Mouse (Mus musculus): Measurements from ENCODE around the gene Nrf1. TPM values are rescaled to one million over a fixed set of nuclear protein-coding genes. Genes with fewer than 3 reads are reported as not detected.

Gene Nrf1
- 33.2 and 34.4 TPM in 2 replicates for polyA plus RNA-seq (2014; fragmentation: Nextera tagmentation; extraction: Ambion mirVana)

- WGBS, result under 1% methylated on average over 51 of the region's 78 CpGs
- ATAC-seq (ENCODE audit: low FRiP score) (peak; percentile 97), DNase-seq (ENCODE audit: low spot score) (peak; percentile 90)
- Histone ChIP-seq H3K9ac (peak within 1 kb of the TSS; percentile 98), H3K27me3 (ENCODE audit: control insufficient read depth, insufficient read depth, low read length) (no peaks in the 10 kb centered on the region), H3K4me1 (replicated peaks; ENCODE audit: control insufficient read depth, insufficient read depth, low read length) (peaks cover 27% of the 10 kb centered on the region), H3K27ac (peak within 1 kb of the TSS; percentile 100), H3K9me3 (ENCODE audit: control insufficient read depth, low read length) (no peaks in the 10 kb centered on the region), H3K4me3 (replicated peaks; ENCODE audit: low read length) (peak within 1 kb of the TSS; percentile 99), H3K4me2 (replicated peaks) (peak within 1 kb of the TSS; percentile 86), H3K36me3 (replicated peaks; ENCODE audit: control insufficient read depth, insufficient read depth) (no peaks in the 10 kb centered on the region; the same call in 1 of the 2 replicates)
Observed at GRCm38 (mm10) chr6:30047271-30048162, at the start of gene Nrf1. TSS of gene Nrf1 (plus strand) at chr6:30047988.

GRCm38 (mm10) chr6:29998140-29998539 lies 49.6 kb upstream of the Nrf1 start:
- Histone ChIP-seq H3K36me3 (replicated peaks; ENCODE audit: control insufficient read depth, insufficient read depth) (no peaks in the 10 kb centered on the region), H3K27ac (no peak overlapping the region), H3K4me3 (replicated peaks; ENCODE audit: low read length) (no peak overlapping the region), H3K4me2 (replicated peaks) (no peak overlapping the region), H3K9ac (no peak overlapping the region), H3K4me1 (replicated peaks; ENCODE audit: control insufficient read depth, insufficient read depth, low read length) (no peaks in the 10 kb centered on the region), H3K9me3 (ENCODE audit: control insufficient read depth, low read length) (no peaks in the 10 kb centered on the region), H3K27me3 (ENCODE audit: control insufficient read depth, insufficient read depth, low read length) (no peaks in the 10 kb centered on the region)
- WGBS, result 77% methylated on average over 9 of the region's 9 CpGs
- DNase-seq (ENCODE audit: low spot score) (no peak), ATAC-seq (ENCODE audit: low FRiP score) (no peak)

GRCm38 (mm10) chr6:29998771-29999170 lies 49.0 kb upstream of the Nrf1 start:
- H3K27ac ChIP-seq, result no peak overlapping the region
- H3K4me2 ChIP-seq (replicated peaks), result no peak overlapping the region
- no peaks in the 10 kb centered on the region for H3K36me3 ChIP-seq (replicated peaks; ENCODE audit: control insufficient read depth, insufficient read depth)
- H3K4me1 ChIP-seq (replicated peaks; ENCODE audit: control insufficient read depth, insufficient read depth, low read length), result no peaks in the 10 kb centered on the region
- ATAC-seq (ENCODE audit: low FRiP score) (no peak), DNase-seq (ENCODE audit: low spot score) (no peak)
- no peak overlapping the region for H3K9ac ChIP-seq
- H3K27me3 ChIP-seq (ENCODE audit: control insufficient read depth, insufficient read depth, low read length), result no peaks in the 10 kb centered on the region
- no peaks in the 10 kb centered on the region for H3K9me3 ChIP-seq (ENCODE audit: control insufficient read depth, low read length)
- no peak overlapping the region for H3K4me3 ChIP-seq (replicated peaks; ENCODE audit: low read length)
- WGBS, result 66% methylated on average over 4 of the region's 4 CpGs

GRCm38 (mm10) chr6:30002628-30003027 lies 45.2 kb upstream of the Nrf1 start:
- DNase-seq (ENCODE audit: low spot score) (no peak), ATAC-seq (ENCODE audit: low FRiP score) (no peak)
- no peak overlapping the region for H3K4me3 ChIP-seq (replicated peaks; ENCODE audit: low read length)
- H3K9me3 ChIP-seq (ENCODE audit: control insufficient read depth, low read length), result no peaks in the 10 kb centered on the region
- H3K27ac ChIP-seq, result no peak overlapping the region
- no peaks in the 10 kb centered on the region for H3K27me3 ChIP-seq (ENCODE audit: control insufficient read depth, insufficient read depth, low read length)
- H3K36me3 ChIP-seq (replicated peaks; ENCODE audit: control insufficient read depth, insufficient read depth), result no peaks in the 10 kb centered on the region
- no peak overlapping the region for H3K4me2 ChIP-seq (replicated peaks)
- WGBS, result 72% methylated on average over 9 of the region's 9 CpGs
- no peaks in the 10 kb centered on the region for H3K4me1 ChIP-seq (replicated peaks; ENCODE audit: control insufficient read depth, insufficient read depth, low read length)
- H3K9ac ChIP-seq, result no peak overlapping the region

- Histone ChIP-seq H3K4me3 (replicated peaks; ENCODE audit: low read length) (no peak overlapping the region), H3K9ac (no peak overlapping the region), H3K9me3 (ENCODE audit: control insufficient read depth, low read length) (no peaks in the 10 kb centered on the region), H3K4me2 (replicated peaks) (no peak overlapping the region), H3K4me1 (replicated peaks; ENCODE audit: control insufficient read depth, insufficient read depth, low read length) (no peaks in the 10 kb centered on the region), H3K36me3 (replicated peaks; ENCODE audit: control insufficient read depth, insufficient read depth) (no peaks in the 10 kb centered on the region), H3K27me3 (ENCODE audit: control insufficient read depth, insufficient read depth, low read length) (no peaks in the 10 kb centered on the region), H3K27ac (no peak overlapping the region)
- DNase-seq (ENCODE audit: low spot score), result no peak
- WGBS, result 89% methylated on average over 1 of the region's 1 CpGs
- no peak for ATAC-seq (ENCODE audit: low FRiP score)
Observed at GRCm38 (mm10) chr6:30005851-30006250, 41.9 kb upstream of the Nrf1 start.

- no peak overlapping the region for H3K4me2 ChIP-seq (replicated peaks)
- H3K4me1 ChIP-seq (replicated peaks; ENCODE audit: control insufficient read depth, insufficient read depth, low read length), result no peaks in the 10 kb centered on the region
- DNase-seq (ENCODE audit: low spot score) (no peak), ATAC-seq (ENCODE audit: low FRiP score) (no peak)
- no peak overlapping the region for H3K9ac ChIP-seq
- no peak overlapping the region for H3K4me3 ChIP-seq (replicated peaks; ENCODE audit: low read length)
- H3K36me3 ChIP-seq (replicated peaks; ENCODE audit: control insufficient read depth, insufficient read depth), result no peaks in the 10 kb centered on the region
- no peaks in the 10 kb centered on the region for H3K9me3 ChIP-seq (ENCODE audit: control insufficient read depth, low read length)
- WGBS, result 80% methylated on average over 7 of the region's 7 CpGs
- no peak overlapping the region for H3K27ac ChIP-seq
- H3K27me3 ChIP-seq (ENCODE audit: control insufficient read depth, insufficient read depth, low read length), result no peaks in the 10 kb centered on the region
Observed at GRCm38 (mm10) chr6:30009204-30009603, 38.6 kb upstream of the Nrf1 start.

- Histone ChIP-seq H3K9me3 (ENCODE audit: control insufficient read depth, low read length) (no peaks in the 10 kb centered on the region), H3K4me3 (replicated peaks; ENCODE audit: low read length) (no peak overlapping the region), H3K9ac (no peak overlapping the region), H3K27me3 (ENCODE audit: control insufficient read depth, insufficient read depth, low read length) (no peaks in the 10 kb centered on the region), H3K4me2 (replicated peaks) (no peak overlapping the region), H3K36me3 (replicated peaks; ENCODE audit: control insufficient read depth, insufficient read depth) (no peaks in the 10 kb centered on the region), H3K27ac (no peak overlapping the region), H3K4me1 (replicated peaks; ENCODE audit: control insufficient read depth, insufficient read depth, low read length) (no peaks in the 10 kb centered on the region)
- no peak for ATAC-seq (ENCODE audit: low FRiP score)
- no peak for DNase-seq (ENCODE audit: low spot score)
- WGBS, result 44% methylated on average over 2 of the region's 2 CpGs
Observed at GRCm38 (mm10) chr6:30013520-30013919, 34.3 kb upstream of the Nrf1 start.

GRCm38 (mm10) chr6:30014187-30014864 lies 33.5 kb upstream of the Nrf1 start:
- no peak for ATAC-seq (ENCODE audit: low FRiP score)
- H3K27ac ChIP-seq, result no peak overlapping the region
- 68% methylated on average over 5 of the region's 5 CpGs for WGBS

GRCm38 (mm10) chr6:30021241-30021640 lies 26.5 kb upstream of the Nrf1 start:
- DNase-seq (ENCODE audit: low spot score), result no peak
- 81% methylated on average over 1 of the region's 1 CpGs for WGBS
- Histone ChIP-seq H3K9ac (no peak overlapping the region), H3K9me3 (ENCODE audit: control insufficient read depth, low read length) (no peaks in the 10 kb centered on the region), H3K4me1 (replicated peaks; ENCODE audit: control insufficient read depth, insufficient read depth, low read length) (no peaks in the 10 kb centered on the region), H3K27me3 (ENCODE audit: control insufficient read depth, insufficient read depth, low read length) (no peaks in the 10 kb centered on the region), H3K4me2 (replicated peaks) (no peak overlapping the region), H3K36me3 (replicated peaks; ENCODE audit: control insufficient read depth, insufficient read depth) (no peaks in the 10 kb centered on the region), H3K27ac (no peak overlapping the region), H3K4me3 (replicated peaks; ENCODE audit: low read length) (no peak overlapping the region)
- no peak for ATAC-seq (ENCODE audit: low FRiP score)

More at GRCm38 (mm10) chr6:30014187-30014864, 33.5 kb upstream of the Nrf1 start:
- H3K9ac ChIP-seq, result no peak overlapping the region
- H3K4me2 ChIP-seq (replicated peaks), result no peak overlapping the region
- H3K36me3 ChIP-seq (replicated peaks; ENCODE audit: control insufficient read depth, insufficient read depth), result no peaks in the 10 kb centered on the region
- no peaks in the 10 kb centered on the region for H3K27me3 ChIP-seq (ENCODE audit: control insufficient read depth, insufficient read depth, low read length)
- no peak overlapping the region for H3K4me3 ChIP-seq (replicated peaks; ENCODE audit: low read length)
- no peak for DNase-seq (ENCODE audit: low spot score)
- no peaks in the 10 kb centered on the region for H3K9me3 ChIP-seq (ENCODE audit: control insufficient read depth, low read length)
- H3K4me1 ChIP-seq (replicated peaks; ENCODE audit: control insufficient read depth, insufficient read depth, low read length), result no peaks in the 10 kb centered on the region

All from hindbrain, embryonic 14.5 days (tissue).